ENCODE assay signal across 14 mouse cellular contexts in genomic region chr13:97255976-97256848, GRCm38 (mm10). TPM values are rescaled to one million over a fixed set of nuclear protein-coding genes. Genes with fewer than 3 reads are reported as not detected.
DNase-seq lines count a peak whose midpoint lies in the region; ATAC-seq and TF ChIP-seq lines count a peak whose summit lies in the region.
"Had no signal": no experiment of that assay in that cellular context is flagged by ENCODE, and none has a peak within 500 bp of the region (broad histone marks: within the 10 kb centered on the region; RNA-seq: fewer than 3 reads in every experiment).

No protein-coding gene starts in this region.

- no peak for ATAC-seq in embryonic facial prominence, embryonic 11.5 days (replicated peaks; ENCODE audit: insufficient number of reproducible peaks, low FRiP score, low TSS enrichment, low read depth)
- peak; percentile 68 for ATAC-seq in forebrain, postnatal 0 days
- ATAC-seq in midbrain, embryonic 11.5 days (ENCODE audit: low FRiP score), result no peak
- ATAC-seq in CD4-positive, CD25-positive, alpha-beta regulatory T cell, adult 4 months, result no peak
- no peak for ATAC-seq in erythroid progenitor cell, adult 5-6 weeks (replicated peaks; ENCODE audit: low FRiP score, poor library complexity, severe bottlenecking)

- no peak overlapping the region for H3K9ac ChIP-seq in embryonic facial prominence, embryonic 11.5 days (replicated peaks; ENCODE audit: low read length)
- 0 out of 2 replicates have a peak overlapping the region, but pooled peaks have one; percentile 6 for H3K9ac ChIP-seq in forebrain, postnatal 0 days
- H3K9ac ChIP-seq in midbrain, embryonic 11.5 days (ENCODE audit: low read length), result peak overlapping the region; percentile 10; the same call in 1 of the 2 replicates
- H3K9ac ChIP-seq: heart, embryonic 12.5 days had no signal

- H3K4me2 ChIP-seq in embryonic facial prominence, embryonic 11.5 days (ENCODE audit: low read depth, low read length), result no peak overlapping the region
- peak overlapping the region; percentile 25; the same call in 1 of the 2 replicates for H3K4me2 ChIP-seq in forebrain, postnatal 0 days (ENCODE audit: low read depth)
- H3K4me2 ChIP-seq in midbrain, embryonic 11.5 days, result peak overlapping the region; percentile 16; the same call in 1 of the 2 replicates
- H3K4me2 ChIP-seq: heart, embryonic 12.5 days; liver, embryonic 11.5 days had no signal

- DNase-seq in brain, embryonic 14.5 days (ENCODE audit: low read depth), result peak; percentile 96
- DNase-seq in embryonic facial prominence, embryonic 11.5 days (ENCODE audit: low spot score), result no peak
- peak; percentile 78 for DNase-seq in forebrain, postnatal 0 days
- DNase-seq in midbrain, embryonic 11.5 days (ENCODE audit: low spot score, missing footprints), result peak; percentile 92
- no peak for DNase-seq in kidney, adult 9 months
- DNase-seq in urinary bladder, postnatal 25 days (ENCODE audit: low spot score), result no peak
- DNase-seq: cerebellum, postnatal 25 days; kidney, postnatal 10 days; lung, postnatal 14 days; spleen, adult 18-20 months had no signal

- no peak for TF ChIP-seq POLR2A in brain, embryonic 14.5 days (IDR thresholded peaks at IDR 0.05; ENCODE audit: borderline replicate concordance, extremely low read depth, insufficient read depth, insufficient read length, poor library complexity, severe bottlenecking)

- 0 out of 2 replicates have a peak overlapping the region, but pooled peaks have one; percentile 7 for H3K27ac ChIP-seq in embryonic facial prominence, embryonic 11.5 days (replicated peaks; ENCODE audit: low read depth, low read length)
- H3K27ac ChIP-seq in forebrain, postnatal 0 days (ENCODE audit: low read depth, low read length), result peak overlapping the region; percentile 84
- peak overlapping the region; percentile 87 for H3K27ac ChIP-seq in midbrain, embryonic 11.5 days (ENCODE audit: low read depth, low read length)

- no peak for TF ChIP-seq CTCF in brain, embryonic 14.5 days (IDR thresholded peaks at IDR 0.05; ENCODE audit: borderline replicate concordance, extremely low read depth, insufficient read depth, insufficient read length)
- TF ChIP-seq CTCF in forebrain, postnatal 0 days (IDR thresholded peaks at IDR 0.05; ENCODE audit: low read depth), result no peak

- no peaks in the 10 kb centered on the region for H3K36me3 ChIP-seq in embryonic facial prominence, embryonic 11.5 days (replicated peaks; ENCODE audit: control insufficient read depth, insufficient read depth, low read depth, low read length)
- H3K36me3 ChIP-seq in forebrain, postnatal 0 days (ENCODE audit: insufficient read depth), result peaks cover 8% of the 10 kb centered on the region
- no peaks in the 10 kb centered on the region for H3K36me3 ChIP-seq in midbrain, embryonic 11.5 days (ENCODE audit: control insufficient read depth, insufficient read depth, low read length)

- WGBS in embryonic facial prominence, embryonic 11.5 days, result 68% methylated on average over 6 of the region's 6 CpGs
- WGBS in forebrain, postnatal 0 days, result 11% methylated on average over 6 of the region's 6 CpGs
- WGBS in midbrain, embryonic 11.5 days, result 39% methylated on average over 6 of the region's 6 CpGs

- no peaks in the 10 kb centered on the region for H3K27me3 ChIP-seq in embryonic facial prominence, embryonic 11.5 days (ENCODE audit: control insufficient read depth, insufficient read depth, low read length)
- no peaks in the 10 kb centered on the region for H3K27me3 ChIP-seq in forebrain, postnatal 0 days (ENCODE audit: insufficient read depth, low read length)
- H3K27me3 ChIP-seq in midbrain, embryonic 11.5 days (ENCODE audit: control insufficient read depth, insufficient read depth, low read length), result no peaks in the 10 kb centered on the region

- H3K4me3 ChIP-seq in embryonic facial prominence, embryonic 11.5 days (ENCODE audit: low read depth, low read length), result no peak overlapping the region
- H3K4me3 ChIP-seq in forebrain, postnatal 0 days (ENCODE audit: low read depth, low read length), result no peak overlapping the region
- H3K4me3 ChIP-seq in midbrain, embryonic 11.5 days (ENCODE audit: low read depth, low read length), result no peak overlapping the region
- H3K4me3 ChIP-seq: heart, embryonic 12.5 days had no signal

- H3K9me3 ChIP-seq in embryonic facial prominence, embryonic 11.5 days (replicated peaks; ENCODE audit: control insufficient read depth, low read length), result no peaks in the 10 kb centered on the region
- H3K9me3 ChIP-seq in forebrain, postnatal 0 days (ENCODE audit: low read length), result no peaks in the 10 kb centered on the region; the same call in 1 of the 2 replicates
- no peaks in the 10 kb centered on the region for H3K9me3 ChIP-seq in midbrain, embryonic 11.5 days (ENCODE audit: control insufficient read depth, low read length)
- H3K9me3 ChIP-seq: heart, embryonic 12.5 days had no signal

- no peaks in the 10 kb centered on the region for H3K4me1 ChIP-seq in embryonic facial prominence, embryonic 11.5 days (ENCODE audit: control insufficient read depth, insufficient read depth, low read length)
- peaks cover 30% of the 10 kb centered on the region for H3K4me1 ChIP-seq in forebrain, postnatal 0 days (ENCODE audit: insufficient read depth)
- H3K4me1 ChIP-seq in midbrain, embryonic 11.5 days (ENCODE audit: control insufficient read depth, insufficient read depth, low read length), result peaks cover 63% of the 10 kb centered on the region

RNA-seq across cellular contexts. Expression of gene Enc1, which starts 15.3 kb away (rescaled TPM):
- 249 and 303 TPM in 2 replicates for polyA plus RNA-seq in brain, embryonic 14.5 days (2012; rRNA removed)
- polyA plus RNA-seq in embryonic facial prominence, embryonic 11.5 days (2014; fragmentation: Nextera tagmentation; extraction: Ambion mirVana), result 8.3 and 10.5 TPM in 2 replicates
- total RNA-seq in forebrain, postnatal 0 days (2014; rRNA removed), result 423 and 513 TPM in 2 replicates
- polyA plus RNA-seq in forebrain, postnatal 0 days (2015; fragmentation: Nextera tagmentation; extraction: Ambion mirVana), result 76.8 and 80.3 TPM in 2 replicates
- 18.4 and 19.8 TPM in 2 replicates for polyA plus RNA-seq in midbrain, embryonic 11.5 days (2014; fragmentation: Nextera tagmentation; extraction: Ambion mirVana)
- polyA plus RNA-seq in CD4-positive, CD25-positive, alpha-beta regulatory T cell, adult 4 months (2017; shearing (Covaris generic)), result 1 to 10 TPM; 2.8 to 3.5 TPM
- 0.36 and 1.7 TPM in 2 replicates for total RNA-seq in erythroid progenitor cell, adult 5-6 weeks (2015; ENCODE audit: low replicate concordance)
- under 0.01 and 1.1 TPM in 2 replicates for total RNA-seq in erythroid progenitor cell, adult 5-6 weeks (2017; ENCODE audit: low replicate concordance)

RNA-seq across cellular contexts. Expression of gene Hexb, which starts 58.1 kb away (rescaled TPM):
- polyA plus RNA-seq in brain, embryonic 14.5 days (2012; rRNA removed), result 25.8 and 28.2 TPM in 2 replicates
- polyA plus RNA-seq in embryonic facial prominence, embryonic 11.5 days (2014; fragmentation: Nextera tagmentation; extraction: Ambion mirVana), result 25.9 and 28.3 TPM in 2 replicates
- total RNA-seq in forebrain, postnatal 0 days (2014; rRNA removed), result 49.2 and 54.3 TPM in 2 replicates
- 49.2 and 50.6 TPM in 2 replicates for polyA plus RNA-seq in forebrain, postnatal 0 days (2015; fragmentation: Nextera tagmentation; extraction: Ambion mirVana)
- polyA plus RNA-seq in midbrain, embryonic 11.5 days (2014; fragmentation: Nextera tagmentation; extraction: Ambion mirVana), result 25.8 and 26.1 TPM in 2 replicates
- polyA plus RNA-seq in CD4-positive, CD25-positive, alpha-beta regulatory T cell, adult 4 months (2017; shearing (Covaris generic)), result 10 to 100 TPM; 65.3 to 71.7 TPM
- total RNA-seq in erythroid progenitor cell, adult 5-6 weeks (2015; ENCODE audit: low replicate concordance), result 28.5 and 35.2 TPM in 2 replicates
- 12.9 and 19.3 TPM in 2 replicates for total RNA-seq in erythroid progenitor cell, adult 5-6 weeks (2017; ENCODE audit: low replicate concordance)

Comparison
In these comparisons a context has a peak if more than half of its experiments do, and no peak if none do; other contexts are left out.
1. DNase-seq: peak in brain, embryonic 14.5 days (single experiment), forebrain, postnatal 0 days (single experiment) and midbrain, embryonic 11.5 days (single experiment); none in embryonic facial prominence, embryonic 11.5 days (single experiment), kidney, adult 9 months (single experiment) and urinary bladder, postnatal 25 days (single experiment).
2. H3K27ac ChIP-seq: peak in every context shown above with its lines; median percentile 87 in midbrain, embryonic 11.5 days; 84 in forebrain, postnatal 0 days; 7 in embryonic facial prominence, embryonic 11.5 days.